Mouse (Mus musculus): ENCODE results near the gene Cpt1a. TPM values are rescaled to one million over a fixed set of nuclear protein-coding genes. Genes with fewer than 3 reads are reported as not detected.

Cpt1a gene
- total RNA-seq, 2 experiments from 2014 or later, result 25.5 to 31.1 TPM

- DNase-seq (ENCODE audit: low spot score in 2 of 2), result no peak
- intact Hi-C loops (cut with DNase I), result no loop called here
Observed at GRCm38 (mm10) chr19:3356516-3356915, 34.4 kb downstream of the Cpt1a start.

- DNase-seq (ENCODE audit: low spot score in 2 of 2), result no peak
- intact Hi-C loops (cut with DNase I), result no loop called here
Observed at GRCm38 (mm10) chr19:3357620-3358019, 35.5 kb downstream of the Cpt1a start.

GRCm38 (mm10) chr19:3359841-3360588, 37.9 kb downstream of the Cpt1a start:
- intact Hi-C loops (cut with DNase I), result no loop called here
- DNase-seq (ENCODE audit: low spot score in 2 of 2), result peak in 1 of 2 experiments; percentile 5

GRCm38 (mm10) chr19:3363510-3363909, 41.4 kb downstream of the Cpt1a start:
- DNase-seq (ENCODE audit: low spot score in 2 of 2), result no peak
- intact Hi-C loops (cut with DNase I), result no loop called here

- intact Hi-C loops (cut with DNase I), result no loop called here
- no peak for DNase-seq (ENCODE audit: low spot score in 2 of 2)
Observed at GRCm38 (mm10) chr19:3365089-3365488, 43.0 kb downstream of the Cpt1a start.

GRCm38 (mm10) chr19:3368276-3368675, 46.1 kb downstream of the Cpt1a start:
- intact Hi-C loops (cut with DNase I), result no loop called here
- DNase-seq (ENCODE audit: low spot score in 2 of 2), result no peak

- intact Hi-C loops (cut with DNase I), result no loop called here
- no peak for DNase-seq (ENCODE audit: low spot score in 2 of 2)
Observed at GRCm38 (mm10) chr19:3373380-3373779, 51.2 kb downstream of the Cpt1a start.

- DNase-seq (ENCODE audit: low spot score in 2 of 2), result no peak
- intact Hi-C loops (cut with DNase I), result no loop called here
Observed at GRCm38 (mm10) chr19:3374028-3374427, 51.9 kb downstream of the Cpt1a start.

- intact Hi-C loops (cut with DNase I), result no loop called here
- DNase-seq (ENCODE audit: low spot score in 2 of 2), result no peak
Observed at GRCm38 (mm10) chr19:3375945-3376495, 53.9 kb downstream of the Cpt1a start.

- no peak for DNase-seq (ENCODE audit: low spot score in 2 of 2)
- intact Hi-C loops (cut with DNase I), result no loop called here
Observed at GRCm38 (mm10) chr19:3376966-3377715, 55.0 kb downstream of the Cpt1a start.

GRCm38 (mm10) chr19:3378614-3379013, 56.5 kb downstream of the Cpt1a start:
- intact Hi-C loops (cut with DNase I), result no loop called here
- no peak for DNase-seq (ENCODE audit: low spot score in 2 of 2)

GRCm38 (mm10) chr19:3388061-3388460, 65.9 kb downstream of the Cpt1a start:
- intact Hi-C loops (cut with DNase I), result loop anchor here (2.0 to 5.0 kb wide), 2 partner anchors 63 to 189 kb away; partner anchors contain the start of gene Ppp6r3
- DNase-seq (ENCODE audit: low spot score in 2 of 2), result no peak

- peak; percentile 63 to 70 for DNase-seq (ENCODE audit: low spot score in 2 of 2)
- intact Hi-C loops (cut with DNase I), result loop anchor here (2.0 to 5.0 kb wide), 2 partner anchors 62 to 189 kb away; partner anchors contain the start of gene Ppp6r3
Observed at GRCm38 (mm10) chr19:3388629-3389057, 66.5 kb downstream of the Cpt1a start, which contains the start of gene Tesmin. Gene Tesmin (plus strand): TSS chr19:3388857.

- peak; percentile 84 to 86 for DNase-seq (ENCODE audit: low spot score in 2 of 2)
- intact Hi-C loops (cut with DNase I), result loop anchor here (2.0 to 5.0 kb wide), 2 partner anchors 62 to 188 kb away; partner anchors contain the start of gene Ppp6r3
Observed at GRCm38 (mm10) chr19:3389089-3389488, 67.0 kb downstream of the Cpt1a start.

GRCm38 (mm10) chr19:3392384-3392783, 70.2 kb downstream of the Cpt1a start:
- intact Hi-C loops (cut with DNase I), result no loop called here

GRCm38 (mm10) chr19:3394216-3394615, 72.1 kb downstream of the Cpt1a start:
- intact Hi-C loops (cut with DNase I), result no loop called here
- no peak for DNase-seq (ENCODE audit: low spot score in 2 of 2)

More at GRCm38 (mm10) chr19:3392384-3392783, 70.2 kb downstream of the Cpt1a start:
- no peak for DNase-seq (ENCODE audit: low spot score in 2 of 2)

- intact Hi-C loops (cut with DNase I), result no loop called here
- DNase-seq (ENCODE audit: low spot score in 2 of 2), result no peak
Observed at GRCm38 (mm10) chr19:3400057-3400456, 77.9 kb downstream of the Cpt1a start.

GRCm38 (mm10) chr19:3401504-3401903, 79.4 kb downstream of the Cpt1a start:
- intact Hi-C loops (cut with DNase I), result no loop called here
- DNase-seq (ENCODE audit: low spot score in 2 of 2), result no peak

- no peak for DNase-seq (ENCODE audit: low spot score in 2 of 2)
- intact Hi-C loops (cut with DNase I), result no loop called here
Observed at GRCm38 (mm10) chr19:3401943-3402342, 79.8 kb downstream of the Cpt1a start.

- intact Hi-C loops (cut with DNase I), result no loop called here
- DNase-seq (ENCODE audit: low spot score in 2 of 2), result no peak
Observed at GRCm38 (mm10) chr19:3402390-3402789, 80.3 kb downstream of the Cpt1a start.

Measured in left cerebral cortex, postnatal 36 days (tissue).